Mouse (Mus musculus) heart, embryonic 10.5 days (tissue): ENCODE measurements at regions not wholly inside any gene's neighbourhood (a gene's known extent, or its start where the extent isn't known, plus 50 kb on each side); places are given as distances from the start of the nearest gene placed in this dataset.

Experiments
- DNase-seq: peaks from one replicate; pipeline ENCODE4 v3.0.0-alpha.2; 2017; ENCODE audit warnings: low spot score
- H3K27ac ChIP-seq: fragments of 300-500 bp; sonication (generic); 2 replicates; pipeline ENCODE4 v1.5.1; 2016; ENCODE audit warnings: mild to moderate bottlenecking
- H3K27me3 ChIP-seq: fragments of 300-500 bp; sonication (generic); 2 replicates; pipeline ENCODE4 v1.6.1; 2016; ENCODE audit warnings: mild to moderate bottlenecking; ENCODE audit not compliant: poor library complexity, insufficient read depth, severe bottlenecking
- H3K36me3 ChIP-seq: fragments of 300-500 bp; sonication (generic); 2 replicates; pipeline ENCODE4 v1.6.1; 2016; ENCODE audit warnings: mild to moderate bottlenecking, moderate library complexity
- H3K4me1 ChIP-seq: fragments of 300-500 bp; sonication (generic); 2 replicates; pipeline ENCODE4 v1.6.1; 2016; ENCODE audit warnings: mild to moderate bottlenecking
- H3K4me3 ChIP-seq: fragments of 300-500 bp; sonication (generic); 2 replicates; pipeline ENCODE4 v1.5.1; 2016; ENCODE audit warnings: mild to moderate bottlenecking, moderate library complexity
- H3K9me3 ChIP-seq: fragments of 300-500 bp; sonication (generic); 2 replicates; pipeline ENCODE4 v1.6.1; 2016; ENCODE audit warnings: mild to moderate bottlenecking, moderate library complexity
- WGBS: fragments of 180-500 bp; shearing (Covaris S2); methylation state at CpG from one replicate; pipeline ENCODE4 v1.1.7; 2016; 5-methylcytosine and 5-hydroxymethylcytosine counted together

- Histone ChIP-seq H3K4me3 (no peak overlapping the region), H3K27ac (no peak overlapping the region), H3K27me3 (no peaks in the 10 kb centered on the region), H3K36me3 (no peaks in the 10 kb centered on the region), H3K9me3 (no peaks in the 10 kb centered on the region), H3K4me1 (no peaks in the 10 kb centered on the region)
- DNase-seq: no peak
- 76% methylated on average over 1 of the region's 1 CpGs for whole genome bisulfite sequencing
Observed at GRCm38 (mm10) chr11:27833736-27834135, 505.9 kb downstream of the Gm6685 start.

GRCm38 (mm10) chr11:27799826-27800620 is 539.6 kb downstream of the Gm6685 start:
- Histone ChIP-seq H3K27me3 (no peaks in the 10 kb centered on the region), H3K4me3 (no peak overlapping the region), H3K4me1 (no peaks in the 10 kb centered on the region), H3K27ac (no peak overlapping the region), H3K9me3 (no peaks in the 10 kb centered on the region), H3K36me3 (no peaks in the 10 kb centered on the region)
- no peak for DNase-seq
- WGBS: 82% methylated on average over 8 of the region's 8 CpGs

DNA sequence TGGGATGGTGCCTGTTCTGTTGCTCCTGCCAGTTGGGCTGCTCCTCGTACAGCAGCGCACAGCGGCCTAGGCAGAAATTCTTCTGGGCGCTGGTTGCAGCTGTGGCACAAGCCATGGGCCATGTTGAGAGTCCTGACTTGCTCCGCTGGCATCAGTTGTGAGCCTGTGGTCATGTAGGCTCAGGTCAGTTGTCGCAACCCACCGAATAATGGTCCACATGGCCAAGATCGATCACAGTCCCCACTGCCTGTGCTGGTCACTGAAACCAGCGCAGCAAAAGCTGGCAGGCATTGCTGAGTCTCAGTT is 585.8 kb downstream of the Gm6685 start:
- no peak for DNase-seq
- no peaks in the 10 kb centered on the region for H3K36me3 ChIP-seq
- no peaks in the 10 kb centered on the region for H3K27me3 ChIP-seq
- 0 out of 2 replicates have a peak, but pooled peaks cover 2% of the 10 kb centered on the region for H3K4me1 ChIP-seq
- no peak overlapping the region for H3K4me3 ChIP-seq
- WGBS: 65% methylated on average over 9 of the region's 9 CpGs
- H3K27ac ChIP-seq: no peak overlapping the region
- no peaks in the 10 kb centered on the region for H3K9me3 ChIP-seq

DNA sequence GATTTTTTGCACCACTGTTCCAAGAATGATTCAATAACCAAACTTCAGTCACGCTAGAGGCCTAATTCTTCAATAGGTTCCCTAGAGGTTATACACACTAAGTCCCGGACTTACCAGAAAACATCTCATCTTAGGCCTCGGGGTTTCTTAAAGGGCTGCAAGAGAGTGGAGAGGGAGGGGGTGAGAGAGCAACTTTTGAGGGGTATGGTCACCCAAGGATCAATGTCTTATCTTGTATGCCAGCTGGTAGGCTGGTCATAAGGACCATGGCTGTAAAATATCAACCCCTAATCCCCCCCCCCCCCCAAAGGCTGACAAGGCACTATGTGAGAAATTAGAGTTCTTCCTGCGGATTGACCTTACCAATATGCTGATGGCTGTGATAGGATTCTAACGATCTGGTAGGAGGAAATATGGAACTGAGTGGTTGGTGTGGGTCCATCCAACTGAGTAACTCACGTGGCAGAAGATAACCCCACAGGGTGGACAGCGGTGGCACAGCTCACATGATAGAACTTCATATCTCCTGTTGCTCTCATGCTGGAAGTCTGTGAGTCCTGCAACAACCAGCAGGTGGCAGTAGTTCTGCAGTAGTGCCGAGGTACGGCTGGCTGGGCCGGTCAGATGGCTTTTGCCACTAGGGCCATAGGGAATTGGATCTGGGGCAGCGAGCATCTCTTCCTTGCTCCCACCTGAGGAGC is 586.3 kb downstream of the Gm6685 start:
- peak; percentile 76 for DNase-seq
- Histone ChIP-seq H3K27ac (no peak overlapping the region), H3K36me3 (no peaks in the 10 kb centered on the region), H3K4me1 (0 out of 2 replicates have a peak, but pooled peaks cover 2% of the 10 kb centered on the region), H3K9me3 (no peaks in the 10 kb centered on the region), H3K4me3 (no peak overlapping the region), H3K27me3 (no peaks in the 10 kb centered on the region)
- 41% methylated on average over 11 of the region's 11 CpGs for WGBS

- H3K4me3 ChIP-seq: no peak overlapping the region
- no peaks in the 10 kb centered on the region for H3K27me3 ChIP-seq
- no peak overlapping the region for H3K27ac ChIP-seq
- no peaks in the 10 kb centered on the region for H3K4me1 ChIP-seq
- no peaks in the 10 kb centered on the region for H3K36me3 ChIP-seq
- 87% methylated on average over 2 of the region's 2 CpGs for WGBS
- H3K9me3 ChIP-seq: no peaks in the 10 kb centered on the region
- DNase-seq: no peak
Observed at GRCm38 (mm10) chr11:27726109-27726508, 613.6 kb downstream of the Gm6685 start.

- 60% methylated on average over 7 of the region's 7 CpGs for WGBS
- no peaks in the 10 kb centered on the region for H3K4me1 ChIP-seq
- no peak overlapping the region for H3K27ac ChIP-seq
- DNase-seq: no peak
- H3K4me3 ChIP-seq: no peak overlapping the region
- H3K9me3 ChIP-seq: no peaks in the 10 kb centered on the region
- no peaks in the 10 kb centered on the region for H3K36me3 ChIP-seq
- no peaks in the 10 kb centered on the region for H3K27me3 ChIP-seq
Observed at GRCm38 (mm10) chr11:27721346-27721745, 618.3 kb downstream of the Gm6685 start.

GRCm38 (mm10) chr11:27672436-27672835 is 667.2 kb downstream of the Gm6685 start:
- Histone ChIP-seq H3K27me3 (no peaks in the 10 kb centered on the region), H3K9me3 (no peaks in the 10 kb centered on the region), H3K4me1 (no peaks in the 10 kb centered on the region), H3K27ac (no peak overlapping the region), H3K4me3 (no peak overlapping the region), H3K36me3 (no peaks in the 10 kb centered on the region)
- 37% methylated on average over 1 of the region's 1 CpGs for WGBS
- no peak for DNase-seq
